Mouse (Mus musculus): Measurements from ENCODE around the gene Wipf2. TPM values are rescaled to one million over a fixed set of nuclear protein-coding genes. Genes with fewer than 3 reads are reported as not detected.

Wipf2 gene
- polyA plus RNA-seq, 1 experiment = 11.4 TPM

- H3K27ac ChIP-seq (ENCODE audit: insufficient read depth, low read length) = no peak overlapping the region
- TF ChIP-seq CTCF (IDR thresholded peaks at IDR 0.05; ENCODE audit: borderline replicate concordance, insufficient read depth, low read length) (no peak), POLR2A (IDR thresholded peaks at IDR 0.05; ENCODE audit: low read depth, low read length) (no peak)
Observed at GRCm38 (mm10) chr11:98850100-98851093, 13.0 kb upstream of the Wipf2 start.

DNA sequence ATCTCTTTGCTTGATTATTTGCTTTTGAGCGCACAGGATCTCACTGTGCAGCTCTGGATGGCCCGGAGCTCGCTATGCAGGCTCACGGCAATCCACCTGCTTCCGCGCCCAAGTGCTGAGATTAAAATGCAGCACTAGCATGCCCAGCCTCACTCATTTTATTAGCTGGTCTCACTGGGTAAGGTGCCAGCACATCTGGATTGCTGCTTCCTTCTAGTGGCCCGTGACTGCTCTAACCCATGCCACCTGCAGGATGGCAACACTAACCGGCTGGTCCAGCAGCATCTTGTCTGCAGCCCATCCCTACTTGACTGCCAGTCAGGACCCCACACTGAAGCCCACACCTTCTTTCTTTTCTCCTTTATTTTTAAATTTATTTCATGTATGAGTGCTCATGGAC lies 9.3 kb upstream of the Wipf2 start:
- Histone ChIP-seq H3K27ac (ENCODE audit: insufficient read depth, low read length) (no peak overlapping the region), H3K4me3 (ENCODE audit: insufficient read depth, low read length) (no peak overlapping the region), H3K4me1 (ENCODE audit: control insufficient read depth, insufficient read depth, low read length) (no peaks in the 10 kb centered on the region)
- TF ChIP-seq CTCF (IDR thresholded peaks at IDR 0.05; ENCODE audit: borderline replicate concordance, insufficient read depth, low read length) = no peak
- TF ChIP-seq POLR2A (IDR thresholded peaks at IDR 0.05; ENCODE audit: low read depth, low read length) = no peak

More at GRCm38 (mm10) chr11:98850100-98851093, 13.0 kb upstream of the Wipf2 start:
- Histone ChIP-seq H3K4me1 (ENCODE audit: control insufficient read depth, insufficient read depth, low read length) (no peaks in the 10 kb centered on the region), H3K4me3 (ENCODE audit: insufficient read depth, low read length) (no peak overlapping the region)

DNA sequence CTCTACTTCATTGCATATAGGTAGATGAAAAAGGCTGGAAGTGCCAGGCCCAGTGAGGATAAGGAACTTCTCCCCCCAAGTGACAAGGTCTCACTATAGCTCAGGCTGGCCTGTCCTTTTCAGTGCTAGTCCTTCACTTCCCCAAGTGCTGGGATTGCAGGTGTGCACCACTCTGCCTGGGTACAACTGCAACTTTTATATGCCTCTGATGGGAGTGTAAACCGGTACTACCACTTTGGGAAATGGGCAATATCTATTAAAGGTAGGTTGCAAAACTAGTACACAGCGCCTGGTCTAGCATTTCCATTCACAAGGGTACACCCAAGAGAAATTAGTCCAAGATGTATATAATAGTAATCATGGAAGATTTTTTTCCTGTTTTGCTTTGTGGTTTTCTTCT lies 8.8 kb upstream of the Wipf2 start:
- Histone ChIP-seq H3K4me3 (ENCODE audit: insufficient read depth, low read length) (no peak overlapping the region), H3K4me1 (ENCODE audit: control insufficient read depth, insufficient read depth, low read length) (no peaks in the 10 kb centered on the region), H3K27ac (ENCODE audit: insufficient read depth, low read length) (no peak overlapping the region)
- no peak for TF ChIP-seq POLR2A (IDR thresholded peaks at IDR 0.05; ENCODE audit: low read depth, low read length)
- no peak for TF ChIP-seq CTCF (IDR thresholded peaks at IDR 0.05; ENCODE audit: borderline replicate concordance, insufficient read depth, low read length)

- no peak overlapping the region for H3K27ac ChIP-seq (ENCODE audit: insufficient read depth, low read length)
- TF ChIP-seq POLR2A (IDR thresholded peaks at IDR 0.05; ENCODE audit: low read depth, low read length) = no peak
- 0 out of 2 replicates have a peak, but pooled peaks have one; percentile 9 for TF ChIP-seq CTCF (IDR thresholded peaks at IDR 0.05; ENCODE audit: borderline replicate concordance, insufficient read depth, low read length)
- no peak overlapping the region for H3K4me3 ChIP-seq (ENCODE audit: insufficient read depth, low read length)
- H3K4me1 ChIP-seq (ENCODE audit: control insufficient read depth, insufficient read depth, low read length) = 0 out of 2 replicates have a peak, but pooled peaks cover 4% of the 10 kb centered on the region
Observed at GRCm38 (mm10) chr11:98858759-98859731, 4.4 kb upstream of the Wipf2 start.

GRCm38 (mm10) chr11:98863751-98864429 lies 452 bp downstream of the Wipf2 start:
- no peak for TF ChIP-seq CTCF (IDR thresholded peaks at IDR 0.05; ENCODE audit: borderline replicate concordance, insufficient read depth, low read length)
- H3K4me3 ChIP-seq (ENCODE audit: insufficient read depth, low read length) = peak overlapping the region; percentile 55
- 0 out of 2 replicates have a peak, but pooled peaks cover 4% of the 10 kb centered on the region for H3K4me1 ChIP-seq (ENCODE audit: control insufficient read depth, insufficient read depth, low read length)
- H3K27ac ChIP-seq (ENCODE audit: insufficient read depth, low read length) = peak overlapping the region; percentile 75; the same call in 1 of the 2 replicates

DNA sequence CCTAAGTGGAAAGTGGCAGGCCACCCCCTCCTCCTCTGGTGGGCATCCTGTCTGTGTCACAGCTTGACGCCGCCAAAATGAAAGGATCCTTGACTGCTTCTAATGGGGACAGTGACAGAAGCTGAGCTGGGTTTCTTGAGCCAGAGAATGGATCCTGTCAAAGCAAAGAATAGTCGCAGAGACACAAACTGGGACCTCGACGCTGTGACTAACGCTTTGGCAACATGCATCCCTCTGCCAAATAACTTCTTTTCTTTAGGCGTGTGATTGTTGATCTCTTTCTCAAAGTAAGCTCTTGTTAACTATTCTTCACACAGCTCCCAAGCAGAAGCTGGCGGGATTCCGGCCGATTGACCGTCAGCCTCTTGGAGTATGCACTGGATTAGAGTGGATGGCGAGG lies 3.9 kb downstream of the Wipf2 start:
- Histone ChIP-seq H3K4me3 (ENCODE audit: insufficient read depth, low read length) (no peak overlapping the region), H3K4me1 (ENCODE audit: control insufficient read depth, insufficient read depth, low read length) (peaks cover 4% of the 10 kb centered on the region; the same call in 1 of the 2 replicates), H3K27ac (ENCODE audit: insufficient read depth, low read length) (no peak overlapping the region)
- TF ChIP-seq POLR2A (IDR thresholded peaks at IDR 0.05; ENCODE audit: low read depth, low read length) = no peak
- TF ChIP-seq CTCF (IDR thresholded peaks at IDR 0.05; ENCODE audit: borderline replicate concordance, insufficient read depth, low read length) = no peak

DNA sequence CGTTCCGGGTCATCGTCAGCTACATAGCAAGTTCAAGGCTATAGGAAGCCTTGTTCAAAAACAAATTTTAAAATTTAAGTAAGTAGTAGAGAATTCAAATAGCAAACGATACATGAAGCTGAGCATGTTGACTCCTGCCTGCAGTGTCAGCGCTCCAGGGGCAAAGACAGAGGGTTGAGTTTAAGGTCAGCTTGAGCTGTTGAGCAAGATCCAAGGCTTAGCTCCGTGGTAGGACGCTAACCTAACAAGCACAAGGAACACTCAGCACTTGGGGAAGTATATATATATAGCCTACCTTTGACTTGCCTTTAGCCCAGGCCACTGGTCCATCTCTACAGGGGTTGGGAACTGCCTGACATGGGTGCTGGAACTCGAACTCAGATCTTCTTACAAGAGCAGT lies 6.5 kb downstream of the Wipf2 start:
- H3K4me1 ChIP-seq (ENCODE audit: control insufficient read depth, insufficient read depth, low read length) = no peaks in the 10 kb centered on the region; the same call in 1 of the 2 replicates
- no peak for TF ChIP-seq POLR2A (IDR thresholded peaks at IDR 0.05; ENCODE audit: low read depth, low read length)
- TF ChIP-seq CTCF (IDR thresholded peaks at IDR 0.05; ENCODE audit: borderline replicate concordance, insufficient read depth, low read length) = no peak
- H3K27ac ChIP-seq (ENCODE audit: insufficient read depth, low read length) = no peak overlapping the region
- H3K4me3 ChIP-seq (ENCODE audit: insufficient read depth, low read length) = no peak overlapping the region

- no peak overlapping the region for H3K27ac ChIP-seq (ENCODE audit: insufficient read depth, low read length)
Observed at GRCm38 (mm10) chr11:98870791-98871190, 7.4 kb downstream of the Wipf2 start.

GRCm38 (mm10) chr11:98871416-98871815 lies 8.0 kb downstream of the Wipf2 start:
- H3K27ac ChIP-seq (ENCODE audit: insufficient read depth, low read length) = 0 out of 2 replicates have a peak overlapping the region, but pooled peaks have one; percentile 1
- no peaks in the 10 kb centered on the region; the same call in 1 of the 2 replicates for H3K4me1 ChIP-seq (ENCODE audit: control insufficient read depth, insufficient read depth, low read length)
- no peak for TF ChIP-seq POLR2A (IDR thresholded peaks at IDR 0.05; ENCODE audit: low read depth, low read length)
- no peak for TF ChIP-seq CTCF (IDR thresholded peaks at IDR 0.05; ENCODE audit: borderline replicate concordance, insufficient read depth, low read length)
- no peak overlapping the region for H3K4me3 ChIP-seq (ENCODE audit: insufficient read depth, low read length)

More at GRCm38 (mm10) chr11:98870791-98871190, 7.4 kb downstream of the Wipf2 start:
- no peak overlapping the region for H3K4me3 ChIP-seq (ENCODE audit: insufficient read depth, low read length)
- H3K4me1 ChIP-seq (ENCODE audit: control insufficient read depth, insufficient read depth, low read length) = no peaks in the 10 kb centered on the region; the same call in 1 of the 2 replicates
- no peak for TF ChIP-seq CTCF (IDR thresholded peaks at IDR 0.05; ENCODE audit: borderline replicate concordance, insufficient read depth, low read length)
- no peak for TF ChIP-seq POLR2A (IDR thresholded peaks at IDR 0.05; ENCODE audit: low read depth, low read length)

Data from embryonic fibroblast, embryonic 13.5 days (primary cell).